Mouse (Mus musculus) neutrophil, adult 83 days (primary cell): Measurements from ENCODE around the gene Rabgef1. TPM values are rescaled to one million over a fixed set of nuclear protein-coding genes. Genes with fewer than 3 reads are reported as not detected.

Source experiments
- total RNA-seq, 2 experiments: library from RNA; stranded (reverse); gene quantifications; one replicate each; pipeline ENCODE4 v1.2.4; 2023

The Rabgef1 gene
- total RNA-seq, result 10 to 100 TPM; 34.6 to 48.5 TPM

GRCm38 (mm10) chr5:130171423-130171954 is at the start of gene Rabgef1:
TSS of gene Rabgef1 (plus strand) at chr5:130171798.

DNA sequence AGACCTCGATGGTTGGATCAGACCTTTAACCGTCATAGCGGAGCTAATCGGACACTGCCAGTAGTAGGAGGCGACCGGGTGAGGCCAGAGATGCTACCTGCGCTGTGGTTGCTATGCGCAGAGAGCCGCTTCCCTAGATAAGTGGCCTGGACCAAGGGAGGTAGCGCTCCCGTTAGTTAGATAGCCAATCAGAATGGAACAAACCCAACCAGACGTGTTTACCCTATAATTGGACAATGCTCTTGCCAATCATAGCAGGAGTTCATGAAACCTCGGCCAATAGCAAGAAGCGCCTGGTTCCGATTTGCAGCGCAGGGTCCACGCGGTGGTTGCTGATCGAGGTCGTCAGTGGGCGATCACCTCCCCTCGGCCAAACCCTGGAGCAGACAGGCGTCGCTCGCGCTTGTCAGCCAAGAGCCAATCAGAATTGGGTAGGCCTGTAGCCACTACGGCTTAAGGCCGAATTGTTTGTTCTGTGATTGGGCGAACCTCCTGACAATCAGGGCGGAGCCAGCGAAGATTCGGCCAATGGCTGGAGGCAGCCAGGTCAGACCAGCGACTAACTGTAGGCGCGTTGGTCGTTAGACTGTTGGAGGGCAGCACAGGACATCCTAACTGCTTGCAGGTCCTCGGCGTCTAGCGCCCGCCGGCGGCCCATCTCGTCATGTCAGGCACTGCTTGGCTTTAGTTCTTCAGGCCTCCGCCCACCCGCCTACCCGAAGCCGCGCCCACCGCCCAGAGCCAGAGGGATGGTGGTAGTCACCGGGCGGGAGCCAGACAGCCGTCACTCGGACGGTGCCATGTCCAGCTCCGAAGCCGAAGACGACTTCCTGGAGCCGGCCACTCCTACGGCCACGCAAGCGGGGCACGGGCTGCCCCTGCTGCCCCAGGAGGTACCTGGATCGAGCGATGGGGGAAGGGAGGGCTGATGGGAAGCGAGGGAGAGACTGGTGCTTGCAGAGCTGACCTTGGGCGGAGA is 27.0 kb upstream of the Rabgef1 start, which contains the start of gene Kctd7:
Kctd7 (plus strand) TSS at position 528 of the 979 bp plus-strand sequence.

GRCm38 (mm10) chr5:130216781-130217180 is 45.2 kb downstream of the Rabgef1 start, which contains the start of gene Tmem248:
TSS of gene Tmem248 (plus strand) at chr5:130217081.

DNA sequence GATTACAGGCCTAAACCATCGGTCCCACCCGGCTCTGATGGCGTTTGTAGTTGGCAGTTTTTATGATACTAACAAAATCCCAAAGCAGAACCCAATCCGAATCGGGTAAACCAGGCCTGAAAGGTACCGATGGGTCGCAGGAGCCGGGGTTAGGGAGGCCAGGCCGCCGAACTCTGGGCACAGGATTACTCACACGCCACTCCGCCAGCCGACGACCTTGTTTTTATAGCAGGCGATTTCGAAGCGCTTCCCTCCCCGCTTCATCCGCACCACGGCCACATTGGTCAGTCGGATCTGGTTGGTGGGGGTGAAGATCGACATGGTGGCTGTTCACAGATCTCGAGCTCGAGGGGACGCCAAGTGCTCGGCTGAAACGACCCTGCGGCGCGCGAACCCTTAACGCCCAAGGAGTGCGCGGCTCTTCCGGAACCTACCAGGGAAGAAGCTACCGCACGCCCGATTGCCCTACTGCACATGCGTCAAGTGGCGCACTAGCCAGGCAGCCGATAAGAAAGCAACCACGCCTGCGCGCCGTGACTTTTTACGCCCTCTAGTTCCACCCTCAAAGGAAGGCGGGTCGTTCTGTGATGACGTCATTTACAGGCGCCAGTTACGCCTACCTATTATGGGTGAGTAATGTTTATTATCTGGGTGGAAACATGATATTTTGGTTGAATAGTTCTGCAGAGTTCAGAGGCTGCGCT is 83.6 kb downstream of the Rabgef1 start, which contains the start of the genes Sbds and Tyw1:
Sbds (minus strand) TSS at position 514 of the 704 bp plus-strand sequence.
Tyw1 (plus strand) TSS at position 603 of the 704 bp plus-strand sequence.

Other genes with a start within 250 kb of the Rabgef1 start
- gene Vkorc1l1, start 229.8 kb upstream of the Rabgef1 start, total RNA-seq, result 10 to 100 TPM; 18.1 to 21.5 TPM
- 10 to 100 TPM; 58.8 to 62.3 TPM for gene Gusb, start 168.7 kb upstream of the Rabgef1 start, total RNA-seq
- gene Asl, start 142.6 kb upstream of the Rabgef1 start, total RNA-seq, result 10 to 100 TPM; 20.8 to 26.4 TPM
- gene Crcp, start 142.5 kb upstream of the Rabgef1 start, total RNA-seq, result 10 to 100 TPM; 21.8 to 23.1 TPM
- 1 to 10 TPM; 3.8 to 4.7 TPM for gene Tpst1, start 98.5 kb upstream of the Rabgef1 start, total RNA-seq
- 1 to 10 TPM; 6.2 to 6.6 TPM for gene Kctd7, start 26.9 kb upstream of the Rabgef1 start, total RNA-seq
- 10 to 100 TPM; 37.4 to 52.7 TPM for gene Tmem248, start 45.3 kb downstream of the Rabgef1 start, total RNA-seq
- gene Sbds, start 83.7 kb downstream of the Rabgef1 start, total RNA-seq, result 10 to 100 TPM; 37.7 to 41.7 TPM
- 10 to 100 TPM; 10.9 to 11.6 TPM for gene Tyw1, start 83.8 kb downstream of the Rabgef1 start, total RNA-seq
- not detected for gene Caln1, start 197.7 kb downstream of the Rabgef1 start, total RNA-seq
- gene A330070K13Rik, start 212.8 kb downstream of the Rabgef1 start, total RNA-seq, result not detected